Mouse (Mus musculus): ENCODE measurements around the gene Clmn. TPM values are rescaled to one million over a fixed set of nuclear protein-coding genes. Genes with fewer than 3 reads are reported as not detected.

Clmn gene
- polyA plus RNA-seq, 1 experiment: not detected

GRCm38 (mm10) chr12:104847227-104847626, 17.6 kb downstream of the Clmn start:
- no peaks in the 10 kb centered on the region for H3K9me3 ChIP-seq
- peaks cover 11% of the 10 kb centered on the region; the same call in 1 of the 2 replicates for H3K4me1 ChIP-seq
- no peaks in the 10 kb centered on the region for H3K36me3 ChIP-seq (replicated peaks; ENCODE audit: low read length)
- H3K27me3 ChIP-seq (replicated peaks): peaks cover 66% of the 10 kb centered on the region
- H3K4me3 ChIP-seq (replicated peaks): no peak overlapping the region
- no peak for TF ChIP-seq FLI1 (IDR thresholded peaks at IDR 0.05; ENCODE audit: low read length)
- no peak for TF ChIP-seq GATA1 (IDR thresholded peaks at IDR 0.05; ENCODE audit: borderline replicate concordance, low read length)

GRCm38 (mm10) chr12:104845707-104846106, 19.2 kb downstream of the Clmn start:
- TF ChIP-seq FLI1 (IDR thresholded peaks at IDR 0.05; ENCODE audit: low read length) (no peak), GATA1 (IDR thresholded peaks at IDR 0.05; ENCODE audit: borderline replicate concordance, low read length) (no peak)
- H3K9me3 ChIP-seq: no peaks in the 10 kb centered on the region
- no peak overlapping the region for H3K4me3 ChIP-seq (replicated peaks)
- peaks cover 11% of the 10 kb centered on the region; the same call in 1 of the 2 replicates for H3K4me1 ChIP-seq
- no peaks in the 10 kb centered on the region for H3K36me3 ChIP-seq (replicated peaks; ENCODE audit: low read length)
- H3K27me3 ChIP-seq (replicated peaks): peaks cover 71% of the 10 kb centered on the region

- no peaks in the 10 kb centered on the region for H3K9me3 ChIP-seq
- peaks cover 70% of the 10 kb centered on the region for H3K27me3 ChIP-seq (replicated peaks)
- H3K4me3 ChIP-seq (replicated peaks): no peak overlapping the region
- no peak for TF ChIP-seq GATA1 (IDR thresholded peaks at IDR 0.05; ENCODE audit: borderline replicate concordance, low read length)
- no peak for TF ChIP-seq FLI1 (IDR thresholded peaks at IDR 0.05; ENCODE audit: low read length)
- H3K36me3 ChIP-seq (replicated peaks; ENCODE audit: low read length): no peaks in the 10 kb centered on the region
- H3K4me1 ChIP-seq: peaks cover 11% of the 10 kb centered on the region; the same call in 1 of the 2 replicates
Measured at GRCm38 (mm10) chr12:104844989-104845388, 19.9 kb downstream of the Clmn start.

- H3K9me3 ChIP-seq: no peaks in the 10 kb centered on the region
- H3K4me3 ChIP-seq (replicated peaks): no peak overlapping the region
- H3K36me3 ChIP-seq (replicated peaks; ENCODE audit: low read length): no peaks in the 10 kb centered on the region
- H3K27me3 ChIP-seq (replicated peaks): peaks cover 70% of the 10 kb centered on the region
- TF ChIP-seq GATA1 (IDR thresholded peaks at IDR 0.05; ENCODE audit: borderline replicate concordance, low read length) (no peak), FLI1 (IDR thresholded peaks at IDR 0.05; ENCODE audit: low read length) (no peak)
- peaks cover 11% of the 10 kb centered on the region; the same call in 1 of the 2 replicates for H3K4me1 ChIP-seq
Measured at GRCm38 (mm10) chr12:104844279-104844678, 20.6 kb downstream of the Clmn start.

- no peak overlapping the region for H3K4me3 ChIP-seq (replicated peaks)
- H3K27me3 ChIP-seq (replicated peaks): peaks cover 73% of the 10 kb centered on the region
- H3K36me3 ChIP-seq (replicated peaks; ENCODE audit: low read length): no peaks in the 10 kb centered on the region
- peaks cover 31% of the 10 kb centered on the region for H3K4me1 ChIP-seq
- TF ChIP-seq FLI1 (IDR thresholded peaks at IDR 0.05; ENCODE audit: low read length) (no peak), GATA1 (IDR thresholded peaks at IDR 0.05; ENCODE audit: borderline replicate concordance, low read length) (no peak)
- H3K9me3 ChIP-seq: no peaks in the 10 kb centered on the region
Measured at GRCm38 (mm10) chr12:104841256-104841655, 23.6 kb downstream of the Clmn start.

- H3K4me3 ChIP-seq (replicated peaks): no peak overlapping the region
- H3K36me3 ChIP-seq (replicated peaks; ENCODE audit: low read length): no peaks in the 10 kb centered on the region
- H3K4me1 ChIP-seq: peaks cover 24% of the 10 kb centered on the region
- H3K27me3 ChIP-seq (replicated peaks): peaks cover 65% of the 10 kb centered on the region
- no peak for TF ChIP-seq FLI1 (IDR thresholded peaks at IDR 0.05; ENCODE audit: low read length)
- no peak for TF ChIP-seq GATA1 (IDR thresholded peaks at IDR 0.05; ENCODE audit: borderline replicate concordance, low read length)
- H3K9me3 ChIP-seq: no peaks in the 10 kb centered on the region
Measured at GRCm38 (mm10) chr12:104838987-104839386, 25.9 kb downstream of the Clmn start.

GRCm38 (mm10) chr12:104838462-104838861, 26.4 kb downstream of the Clmn start:
- Histone ChIP-seq H3K4me1 (peaks cover 24% of the 10 kb centered on the region), H3K27me3 (replicated peaks) (peaks cover 67% of the 10 kb centered on the region), H3K36me3 (replicated peaks; ENCODE audit: low read length) (no peaks in the 10 kb centered on the region), H3K9me3 (no peaks in the 10 kb centered on the region), H3K4me3 (replicated peaks) (no peak overlapping the region)
- TF ChIP-seq GATA1 (IDR thresholded peaks at IDR 0.05; ENCODE audit: borderline replicate concordance, low read length) (no peak), FLI1 (IDR thresholded peaks at IDR 0.05; ENCODE audit: low read length) (no peak)

- Histone ChIP-seq H3K27me3 (replicated peaks) (peaks cover 66% of the 10 kb centered on the region), H3K9me3 (no peaks in the 10 kb centered on the region), H3K4me1 (peaks cover 24% of the 10 kb centered on the region), H3K36me3 (replicated peaks; ENCODE audit: low read length) (no peaks in the 10 kb centered on the region), H3K4me3 (replicated peaks) (peak overlapping the region; percentile 47)
- no peak for TF ChIP-seq GATA1 (IDR thresholded peaks at IDR 0.05; ENCODE audit: borderline replicate concordance, low read length)
- TF ChIP-seq FLI1 (IDR thresholded peaks at IDR 0.05; ENCODE audit: low read length): no peak
Measured at GRCm38 (mm10) chr12:104837957-104838401, 26.9 kb downstream of the Clmn start.

GRCm38 (mm10) chr12:104837111-104837837, 27.6 kb downstream of the Clmn start:
- Histone ChIP-seq H3K4me3 (replicated peaks) (no peak overlapping the region), H3K9me3 (no peaks in the 10 kb centered on the region), H3K27me3 (replicated peaks) (peaks cover 63% of the 10 kb centered on the region), H3K4me1 (peaks cover 24% of the 10 kb centered on the region), H3K36me3 (replicated peaks; ENCODE audit: low read length) (no peaks in the 10 kb centered on the region)
- TF ChIP-seq FLI1 (IDR thresholded peaks at IDR 0.05; ENCODE audit: low read length): no peak
- no peak for TF ChIP-seq GATA1 (IDR thresholded peaks at IDR 0.05; ENCODE audit: borderline replicate concordance, low read length)

GRCm38 (mm10) chr12:104836230-104836629, 28.6 kb downstream of the Clmn start:
- peaks cover 61% of the 10 kb centered on the region for H3K27me3 ChIP-seq (replicated peaks)
- H3K36me3 ChIP-seq (replicated peaks; ENCODE audit: low read length): no peaks in the 10 kb centered on the region
- H3K4me3 ChIP-seq (replicated peaks): no peak overlapping the region
- no peaks in the 10 kb centered on the region for H3K9me3 ChIP-seq
- TF ChIP-seq GATA1 (IDR thresholded peaks at IDR 0.05; ENCODE audit: borderline replicate concordance, low read length): no peak
- TF ChIP-seq FLI1 (IDR thresholded peaks at IDR 0.05; ENCODE audit: low read length): no peak
- peaks cover 24% of the 10 kb centered on the region for H3K4me1 ChIP-seq

All from megakaryocyte, embryonic 14.5 days (primary cell).